Mouse (Mus musculus): Measurements from ENCODE around the gene Adgre1. TPM values are rescaled to one million over a fixed set of nuclear protein-coding genes. Genes with fewer than 3 reads are reported as not detected.
"Not testable (repeated sequence)": the region's sequence is repeated elsewhere in the genome, so short reads cannot be mapped to it uniquely, and the experiment has no call there.

The Adgre1 gene
- polyA plus RNA-seq, 1 experiment from 2014 or later = 4.3 TPM

DNA sequence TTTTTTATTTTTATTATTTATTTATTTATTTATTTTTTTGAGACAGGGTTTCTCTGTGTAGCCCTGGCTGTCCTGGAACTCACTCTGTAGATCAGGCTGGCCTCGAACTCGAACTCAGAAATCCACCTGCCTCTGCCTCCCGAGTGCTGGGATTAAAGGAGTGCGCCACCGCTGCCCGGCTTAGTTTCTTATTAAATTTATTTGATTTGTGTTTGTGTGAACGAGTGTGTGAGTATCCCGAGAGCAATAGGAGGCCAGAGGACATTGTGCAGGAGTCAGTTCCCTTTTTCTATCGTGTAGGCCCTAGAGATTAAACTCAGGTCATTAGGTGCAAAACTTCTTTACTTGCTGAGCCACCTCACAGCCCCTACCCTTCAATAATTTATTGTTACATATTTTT lies 23.3 kb upstream of the Adgre1 start:
- H3K9me3 ChIP-seq (replicated peaks; ENCODE audit: control insufficient read depth, low read length); H3K27me3 ChIP-seq (ENCODE audit: control insufficient read depth, insufficient read depth, low read length); H3K4me1 ChIP-seq (ENCODE audit: control insufficient read depth, insufficient read depth, low read length); DNase-seq (ENCODE audit: low spot score); H3K27ac ChIP-seq (replicated peaks; ENCODE audit: low read depth, low read length); H3K4me3 ChIP-seq (ENCODE audit: low read depth, low read length); H3K9ac ChIP-seq (replicated peaks; ENCODE audit: low read length); ATAC-seq (replicated peaks; ENCODE audit: insufficient number of reproducible peaks, low FRiP score, low TSS enrichment, low read depth); H3K4me2 ChIP-seq (ENCODE audit: low read depth, low read length); H3K36me3 ChIP-seq (replicated peaks; ENCODE audit: control insufficient read depth, insufficient read depth, low read depth, low read length): not testable (repeated sequence)
- WGBS = 72% methylated on average over 9 of the region's 9 CpGs

DNA sequence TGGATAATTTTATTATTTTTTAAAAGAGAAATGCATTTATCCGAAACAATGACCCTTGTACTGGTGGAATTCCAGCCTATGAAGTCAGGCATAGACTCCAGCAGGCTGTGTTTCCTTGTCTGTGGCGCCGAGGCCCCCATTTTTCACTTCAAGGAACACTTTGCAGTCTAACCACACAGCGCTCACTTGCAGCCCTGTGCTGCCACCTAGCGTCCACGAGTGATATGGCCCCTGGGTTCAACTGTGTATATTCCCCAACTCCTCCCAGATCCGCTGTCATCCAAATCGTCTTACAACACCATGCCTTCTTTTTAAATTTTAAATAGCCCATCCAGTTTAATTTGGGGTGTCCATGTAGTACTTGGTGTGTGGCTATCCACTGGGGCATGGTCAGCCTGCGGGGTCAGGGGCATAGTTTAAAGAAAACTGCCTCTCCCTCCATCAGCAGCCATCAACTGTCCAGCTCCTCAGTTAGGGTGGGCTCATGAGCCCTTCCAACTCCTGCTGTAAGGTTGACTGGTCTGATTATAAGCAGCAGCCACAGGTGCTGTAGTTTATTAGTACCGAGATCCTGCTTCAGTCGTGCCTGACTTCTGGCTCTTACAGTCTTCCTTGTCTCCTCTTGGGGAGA lies 22.7 kb upstream of the Adgre1 start:
- H3K9ac ChIP-seq (replicated peaks; ENCODE audit: low read length) = no peak overlapping the region
- no peak overlapping the region for H3K4me2 ChIP-seq (ENCODE audit: low read depth, low read length)
- WGBS = 15% methylated on average over 11 of the region's 11 CpGs
- no peaks in the 10 kb centered on the region for H3K4me1 ChIP-seq (ENCODE audit: control insufficient read depth, insufficient read depth, low read length)
- H3K4me3 ChIP-seq (ENCODE audit: low read depth, low read length) = no peak overlapping the region
- no peaks in the 10 kb centered on the region for H3K36me3 ChIP-seq (replicated peaks; ENCODE audit: control insufficient read depth, insufficient read depth, low read depth, low read length)
- no peak overlapping the region for H3K27ac ChIP-seq (replicated peaks; ENCODE audit: low read depth, low read length)
- H3K9me3 ChIP-seq (replicated peaks; ENCODE audit: control insufficient read depth, low read length) = no peaks in the 10 kb centered on the region
- ATAC-seq (replicated peaks; ENCODE audit: insufficient number of reproducible peaks, low FRiP score, low TSS enrichment, low read depth) (peak; percentile 77), DNase-seq (ENCODE audit: low spot score) (peak; percentile 93)
- H3K27me3 ChIP-seq (ENCODE audit: control insufficient read depth, insufficient read depth, low read length) = no peaks in the 10 kb centered on the region

DNA sequence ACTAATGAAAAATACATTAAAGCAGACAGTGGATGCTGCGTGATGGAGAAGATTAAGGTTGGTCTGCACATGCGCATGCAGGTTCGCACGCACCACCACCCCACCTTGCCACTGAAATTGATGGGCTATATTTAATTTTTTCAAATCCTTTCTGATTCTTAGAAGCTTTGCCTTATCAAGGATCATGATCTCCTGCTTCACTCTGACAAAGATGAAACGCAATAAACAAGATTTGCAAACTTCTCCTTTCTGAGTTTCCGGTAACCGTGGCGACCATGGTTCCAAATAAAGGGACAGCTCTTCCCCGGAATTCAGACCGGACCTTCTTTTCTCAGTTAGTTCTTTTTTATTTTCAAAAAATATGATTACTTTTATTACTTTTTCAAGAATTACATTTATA lies 20.5 kb upstream of the Adgre1 start:
- Histone ChIP-seq H3K4me2 (ENCODE audit: low read depth, low read length) (no peak overlapping the region), H3K9me3 (replicated peaks; ENCODE audit: control insufficient read depth, low read length) (no peaks in the 10 kb centered on the region), H3K27ac (replicated peaks; ENCODE audit: low read depth, low read length) (no peak overlapping the region), H3K36me3 (replicated peaks; ENCODE audit: control insufficient read depth, insufficient read depth, low read depth, low read length) (no peaks in the 10 kb centered on the region), H3K4me3 (ENCODE audit: low read depth, low read length) (no peak overlapping the region), H3K9ac (replicated peaks; ENCODE audit: low read length) (no peak overlapping the region), H3K4me1 (ENCODE audit: control insufficient read depth, insufficient read depth, low read length) (no peaks in the 10 kb centered on the region), H3K27me3 (ENCODE audit: control insufficient read depth, insufficient read depth, low read length) (no peaks in the 10 kb centered on the region)
- DNase-seq (ENCODE audit: low spot score) (no peak), ATAC-seq (replicated peaks; ENCODE audit: insufficient number of reproducible peaks, low FRiP score, low TSS enrichment, low read depth) (no peak)
- WGBS = 86% methylated on average over 10 of the region's 10 CpGs

DNA sequence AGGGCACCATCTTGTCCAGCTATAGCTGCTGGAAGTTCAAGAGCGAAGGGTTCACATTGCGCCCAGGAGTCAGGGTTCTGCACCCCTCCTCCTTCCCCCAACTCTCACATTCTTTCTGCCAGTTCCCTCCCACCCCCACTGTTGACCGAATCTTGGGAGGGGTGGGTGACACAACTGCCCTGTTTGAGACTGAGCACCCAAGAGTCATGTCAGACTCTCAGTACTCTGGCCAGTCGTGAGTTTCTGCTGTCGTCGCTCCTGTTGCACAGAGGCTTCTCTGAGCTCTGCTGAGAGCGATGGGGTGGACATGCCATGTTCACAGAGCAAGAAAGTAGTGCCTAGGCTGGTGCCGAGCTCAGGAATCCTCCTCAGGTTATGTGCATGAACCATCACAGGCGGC lies 19.2 kb upstream of the Adgre1 start:
- WGBS = 80% methylated on average over 9 of the region's 9 CpGs
- no peak overlapping the region for H3K27ac ChIP-seq (replicated peaks; ENCODE audit: low read depth, low read length)
- H3K9me3 ChIP-seq (replicated peaks; ENCODE audit: control insufficient read depth, low read length) = no peaks in the 10 kb centered on the region
- no peak for ATAC-seq (replicated peaks; ENCODE audit: insufficient number of reproducible peaks, low FRiP score, low TSS enrichment, low read depth)
- H3K4me2 ChIP-seq (ENCODE audit: low read depth, low read length) = no peak overlapping the region
- H3K36me3 ChIP-seq (replicated peaks; ENCODE audit: control insufficient read depth, insufficient read depth, low read depth, low read length) = no peaks in the 10 kb centered on the region
- H3K4me1 ChIP-seq (ENCODE audit: control insufficient read depth, insufficient read depth, low read length) = no peaks in the 10 kb centered on the region
- no peak overlapping the region for H3K9ac ChIP-seq (replicated peaks; ENCODE audit: low read length)
- DNase-seq (ENCODE audit: low spot score) = no peak
- H3K4me3 ChIP-seq (ENCODE audit: low read depth, low read length) = no peak overlapping the region
- no peaks in the 10 kb centered on the region for H3K27me3 ChIP-seq (ENCODE audit: control insufficient read depth, insufficient read depth, low read length)

DNA sequence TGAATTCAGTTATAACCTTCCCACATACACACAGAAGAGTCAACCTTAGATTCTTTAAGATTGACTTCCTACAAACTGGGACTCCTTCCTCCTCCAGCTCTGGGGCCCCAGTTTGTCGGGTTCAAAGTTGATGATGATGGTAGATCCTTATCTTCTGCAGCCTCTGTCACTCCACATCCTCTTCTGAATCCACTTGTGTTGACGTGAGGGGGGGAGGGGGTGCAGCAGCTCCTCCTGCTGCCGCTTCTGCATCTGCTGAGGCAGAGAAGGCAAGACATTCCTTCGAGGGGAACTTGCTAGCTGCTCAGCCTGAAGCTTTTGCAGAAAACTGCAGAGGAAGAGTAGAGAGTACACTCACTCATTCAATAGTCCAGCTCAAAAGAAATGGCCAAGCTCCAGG lies 16.9 kb upstream of the Adgre1 start:
- Histone ChIP-seq H3K4me3 (ENCODE audit: low read depth, low read length) (no peak overlapping the region), H3K9me3 (replicated peaks; ENCODE audit: control insufficient read depth, low read length) (no peaks in the 10 kb centered on the region), H3K27ac (replicated peaks; ENCODE audit: low read depth, low read length) (no peak overlapping the region), H3K27me3 (ENCODE audit: control insufficient read depth, insufficient read depth, low read length) (no peaks in the 10 kb centered on the region), H3K4me2 (ENCODE audit: low read depth, low read length) (no peak overlapping the region), H3K36me3 (replicated peaks; ENCODE audit: control insufficient read depth, insufficient read depth, low read depth, low read length) (no peaks in the 10 kb centered on the region), H3K4me1 (ENCODE audit: control insufficient read depth, insufficient read depth, low read length) (no peaks in the 10 kb centered on the region), H3K9ac (replicated peaks; ENCODE audit: low read length) (no peak overlapping the region)
- WGBS = 74% methylated on average over 4 of the region's 4 CpGs
- DNase-seq (ENCODE audit: low spot score) (no peak), ATAC-seq (replicated peaks; ENCODE audit: insufficient number of reproducible peaks, low FRiP score, low TSS enrichment, low read depth) (no peak)

DNA sequence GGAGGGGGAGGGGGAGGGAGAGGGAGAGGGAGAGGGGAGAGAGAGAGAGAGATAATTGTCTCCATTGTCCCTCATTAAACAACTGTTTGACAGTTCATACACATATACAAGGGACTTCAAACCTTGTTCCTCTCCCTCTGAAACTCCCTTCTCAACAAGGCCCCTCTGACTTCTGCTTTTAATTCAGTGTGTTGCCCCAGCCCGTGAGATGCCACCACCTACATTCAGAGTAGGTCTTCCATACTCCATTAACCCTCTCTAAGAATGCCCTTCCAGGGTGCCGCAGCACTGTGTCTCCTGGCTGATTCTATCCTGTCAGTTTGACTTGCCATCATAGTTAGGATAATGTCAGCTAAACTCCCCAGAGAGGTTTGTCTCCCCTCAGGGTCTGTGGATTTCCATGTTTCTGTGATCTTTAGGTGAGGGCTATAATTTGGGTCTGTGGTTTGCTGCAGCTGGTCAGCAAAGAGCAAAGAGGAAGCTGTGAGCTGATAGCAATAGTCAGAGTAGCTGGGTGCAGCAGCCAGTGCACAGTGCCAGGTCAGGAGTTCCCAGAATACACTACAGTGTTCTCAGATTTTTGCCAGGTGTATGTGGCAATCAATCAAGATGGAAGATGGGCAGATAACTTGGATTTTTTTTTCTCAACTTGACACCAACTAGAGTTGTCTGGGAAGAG lies 14.3 kb upstream of the Adgre1 start:
- Histone ChIP-seq H3K27ac (replicated peaks; ENCODE audit: low read depth, low read length) (no peak overlapping the region), H3K9ac (replicated peaks; ENCODE audit: low read length) (no peak overlapping the region), H3K9me3 (replicated peaks; ENCODE audit: control insufficient read depth, low read length) (no peaks in the 10 kb centered on the region), H3K4me3 (ENCODE audit: low read depth, low read length) (no peak overlapping the region), H3K27me3 (ENCODE audit: control insufficient read depth, insufficient read depth, low read length) (no peaks in the 10 kb centered on the region), H3K4me1 (ENCODE audit: control insufficient read depth, insufficient read depth, low read length) (no peaks in the 10 kb centered on the region), H3K36me3 (replicated peaks; ENCODE audit: control insufficient read depth, insufficient read depth, low read depth, low read length) (no peaks in the 10 kb centered on the region), H3K4me2 (ENCODE audit: low read depth, low read length) (no peak overlapping the region)
- ATAC-seq (replicated peaks; ENCODE audit: insufficient number of reproducible peaks, low FRiP score, low TSS enrichment, low read depth) (no peak), DNase-seq (ENCODE audit: low spot score) (no peak)
- WGBS = 68% methylated on average over 2 of the region's 2 CpGs

DNA sequence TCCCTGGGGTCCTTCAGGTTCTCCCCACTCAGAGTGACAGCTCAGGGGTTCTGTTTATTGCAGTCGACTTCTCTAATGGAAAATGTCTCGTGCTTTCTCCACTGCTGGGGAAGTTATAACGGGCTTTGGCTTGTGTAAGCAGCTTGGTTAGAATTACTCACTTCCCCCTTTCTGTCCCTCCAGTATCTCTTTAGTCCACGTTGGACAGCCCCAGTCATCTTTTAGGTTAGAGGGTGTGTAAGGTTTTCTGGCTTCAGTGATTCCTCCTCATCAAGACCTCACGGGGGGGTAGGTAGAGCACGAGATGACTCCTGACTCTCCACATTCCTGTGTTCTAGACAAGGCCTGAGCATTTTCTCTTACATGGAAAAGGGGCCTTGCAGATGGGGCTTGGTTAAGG lies 11.5 kb upstream of the Adgre1 start:
- no peak overlapping the region for H3K4me2 ChIP-seq (ENCODE audit: low read depth, low read length)
- 80% methylated on average over 6 of the region's 6 CpGs for WGBS

DNA sequence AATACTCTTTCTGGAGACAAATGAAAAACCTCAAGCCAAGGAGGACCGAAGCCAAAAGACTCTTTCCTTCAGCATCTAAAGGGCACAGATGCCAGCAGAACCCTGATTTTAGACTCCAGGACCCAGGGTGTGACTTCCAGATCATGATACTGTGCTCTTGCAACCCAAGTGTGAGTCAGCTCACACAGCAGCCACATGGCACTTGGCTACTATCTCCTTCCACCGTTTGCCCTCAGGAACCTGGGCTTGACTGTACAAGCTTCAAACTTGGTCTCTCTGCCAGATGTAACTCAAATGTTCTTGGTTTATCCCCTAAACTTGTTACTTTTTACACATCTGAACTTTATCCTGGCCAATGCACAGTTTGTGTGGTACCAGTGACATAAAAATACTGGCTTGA lies 10.7 kb upstream of the Adgre1 start:
- Histone ChIP-seq H3K36me3 (replicated peaks; ENCODE audit: control insufficient read depth, insufficient read depth, low read depth, low read length) (no peaks in the 10 kb centered on the region), H3K27ac (replicated peaks; ENCODE audit: low read depth, low read length) (no peak overlapping the region), H3K9ac (replicated peaks; ENCODE audit: low read length) (no peak overlapping the region), H3K27me3 (ENCODE audit: control insufficient read depth, insufficient read depth, low read length) (no peaks in the 10 kb centered on the region), H3K4me3 (ENCODE audit: low read depth, low read length) (no peak overlapping the region), H3K4me2 (ENCODE audit: low read depth, low read length) (no peak overlapping the region), H3K9me3 (replicated peaks; ENCODE audit: control insufficient read depth, low read length) (no peaks in the 10 kb centered on the region), H3K4me1 (ENCODE audit: control insufficient read depth, insufficient read depth, low read length) (no peaks in the 10 kb centered on the region)
- DNase-seq (ENCODE audit: low spot score) (no peak), ATAC-seq (replicated peaks; ENCODE audit: insufficient number of reproducible peaks, low FRiP score, low TSS enrichment, low read depth) (no peak)
- 83% methylated on average over 2 of the region's 2 CpGs for WGBS

More for the DNA sequence above, 11.5 kb upstream of the Adgre1 start:
- Histone ChIP-seq H3K36me3 (replicated peaks; ENCODE audit: control insufficient read depth, insufficient read depth, low read depth, low read length) (no peaks in the 10 kb centered on the region), H3K27me3 (ENCODE audit: control insufficient read depth, insufficient read depth, low read length) (no peaks in the 10 kb centered on the region), H3K9ac (replicated peaks; ENCODE audit: low read length) (no peak overlapping the region), H3K4me3 (ENCODE audit: low read depth, low read length) (no peak overlapping the region), H3K27ac (replicated peaks; ENCODE audit: low read depth, low read length) (no peak overlapping the region), H3K4me1 (ENCODE audit: control insufficient read depth, insufficient read depth, low read length) (no peaks in the 10 kb centered on the region), H3K9me3 (replicated peaks; ENCODE audit: control insufficient read depth, low read length) (no peaks in the 10 kb centered on the region)
- DNase-seq (ENCODE audit: low spot score) = no peak
- ATAC-seq (replicated peaks; ENCODE audit: insufficient number of reproducible peaks, low FRiP score, low TSS enrichment, low read depth) = no peak
